Mouse (Mus musculus) thymus, adult 2 months (tissue): ENCODE measurements around the gene Naa11. TPM values are rescaled to one million over a fixed set of nuclear protein-coding genes. Genes with fewer than 3 reads are reported as not detected.

Experiments used
- DNase-seq: peaks from one replicate; pipeline ENCODE4 v3.0.0; 2021
- H3K27ac ChIP-seq: fragments of 200-500 bp; 2 replicates; pipeline ENCODE4 v1.5.1; 2012; ENCODE audit warnings: low read length, control low read depth; ENCODE audit not compliant: control insufficient read depth, insufficient read depth
- H3K27me3 ChIP-seq: fragments of 200-500 bp; 2 replicates; pipeline ENCODE4 v1.6.1; 2012; ENCODE audit warnings: mild to moderate bottlenecking, low read length, moderate library complexity, mixed read lengths; ENCODE audit not compliant: control insufficient read depth, insufficient read depth
- H3K36me3 ChIP-seq: fragments of 200-500 bp; 2 replicates; pipeline ENCODE4 v1.6.1; 2012; ENCODE audit warnings: mild to moderate bottlenecking, low read length, moderate library complexity; ENCODE audit not compliant: control insufficient read depth, insufficient read depth
- H3K4me1 ChIP-seq: fragments of 200-500 bp; replicated peaks from 2 replicates; pipeline ENCODE4 v1.6.1; 2012; ENCODE audit warnings: low read length; ENCODE audit not compliant: control insufficient read depth, insufficient read depth
- H3K4me3 ChIP-seq: fragments of 200-500 bp; 2 replicates; pipeline ENCODE4 v1.5.1; 2012; ENCODE audit warnings: mild to moderate bottlenecking, low read length, control low read depth, moderate library complexity; ENCODE audit not compliant: control insufficient read depth, insufficient read depth
- CTCF ChIP-seq: fragments of 200-500 bp; IDR thresholded peaks from 2 replicates; pipeline ENCODE4 v1.5.1; 2012; ENCODE audit warnings: mild to moderate bottlenecking, control low read depth, low read length, moderate library complexity, borderline replicate concordance; ENCODE audit not compliant: control insufficient read depth, poor library complexity, insufficient read depth; ENCODE audit errors: extremely low read depth
- POLR2A ChIP-seq: fragments of 200-500 bp; IDR thresholded peaks from 2 replicates; pipeline ENCODE4 v1.6.1; 2012; ENCODE audit warnings: mild to moderate bottlenecking, low read length, control low read depth, moderate library complexity; ENCODE audit not compliant: control insufficient read depth, poor library complexity, insufficient read depth; ENCODE audit errors: extremely low read depth
- WGBS: fragments of 180-500 bp; shearing (Covaris S2); methylation state at CpG from one replicate; pipeline ENCODE4 v1.1.7; 2018; 5-methylcytosine and 5-hydroxymethylcytosine counted together
- polyA plus RNA-seq: library from polyadenylated mRNA; depleted of rRNA; stranded (reverse); fragments of >200 nt; gene quantifications from 2 replicates; pipeline ENCODE4 v1.2.3, GENCODE M21; 2012; rRNA removed

The Naa11 gene
- polyA plus RNA-seq, result not detected in 2 replicates

- no peak within 1 kb of the TSS for H3K4me3 ChIP-seq
- TF ChIP-seq POLR2A (no peak), CTCF (no peak)
- H3K27ac ChIP-seq, result no peak within 1 kb of the TSS
- no peaks in the 10 kb centered on the region; the same call in 1 of the 2 replicates for H3K4me1 ChIP-seq
- H3K27me3 ChIP-seq, result no peaks in the 10 kb centered on the region
- no peaks in the 10 kb centered on the region for H3K36me3 ChIP-seq
- 97% methylated on average over 23 of the region's 23 CpGs for WGBS
- no peak for DNase-seq
Measured at GRCm38 (mm10) chr5:97392160-97392559, at the start of gene Naa11. Gene Naa11 (minus strand): TSS chr5:97392379.

DNA sequence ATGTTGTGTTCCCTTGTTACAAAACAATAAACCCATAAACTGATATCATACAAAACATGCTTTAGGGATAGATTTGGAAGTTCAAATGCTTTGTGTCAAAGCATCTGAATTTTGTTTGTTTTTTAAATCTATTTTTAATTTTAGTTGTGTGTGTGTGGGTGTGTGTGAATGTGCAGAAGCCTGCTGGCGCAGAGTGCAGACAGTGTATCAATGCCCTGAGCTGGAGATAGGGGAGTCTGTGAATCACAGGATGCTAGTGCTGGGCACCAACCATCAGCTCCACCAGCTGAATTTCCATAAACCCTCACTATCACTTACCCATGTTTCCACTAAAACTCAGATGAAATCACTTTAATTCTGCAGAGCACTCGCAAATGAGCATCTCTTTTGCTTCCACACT lies 40.3 kb upstream of the Naa11 start:
- no peaks in the 10 kb centered on the region for H3K4me1 ChIP-seq
- TF ChIP-seq CTCF, result no peak
- no peak for TF ChIP-seq POLR2A
- H3K27ac ChIP-seq, result no peak overlapping the region
- H3K4me3 ChIP-seq, result no peak overlapping the region
- H3K27me3 ChIP-seq, result no peaks in the 10 kb centered on the region
- no peaks in the 10 kb centered on the region for H3K36me3 ChIP-seq
- DNase-seq, result no peak
- 89% methylated on average over 2 of the region's 2 CpGs for WGBS

GRCm38 (mm10) chr5:97429976-97430375 lies 37.8 kb upstream of the Naa11 start:
- H3K4me3 ChIP-seq, result no peak overlapping the region
- TF ChIP-seq POLR2A (no peak), CTCF (no peak)
- H3K4me1 ChIP-seq, result no peaks in the 10 kb centered on the region
- no peaks in the 10 kb centered on the region for H3K27me3 ChIP-seq
- DNase-seq, result no peak
- 94% methylated on average over 9 of the region's 9 CpGs for WGBS
- H3K36me3 ChIP-seq, result no peaks in the 10 kb centered on the region
- no peak overlapping the region for H3K27ac ChIP-seq

- no peak for TF ChIP-seq POLR2A
- no peak for TF ChIP-seq CTCF
- no peak overlapping the region for H3K4me3 ChIP-seq
- no peaks in the 10 kb centered on the region for H3K4me1 ChIP-seq
- 85% methylated on average over 2 of the region's 2 CpGs for WGBS
- no peak overlapping the region for H3K27ac ChIP-seq
- no peak for DNase-seq
- H3K36me3 ChIP-seq, result no peaks in the 10 kb centered on the region
- no peaks in the 10 kb centered on the region for H3K27me3 ChIP-seq
Measured at GRCm38 (mm10) chr5:97421669-97422068, 29.5 kb upstream of the Naa11 start.

DNA sequence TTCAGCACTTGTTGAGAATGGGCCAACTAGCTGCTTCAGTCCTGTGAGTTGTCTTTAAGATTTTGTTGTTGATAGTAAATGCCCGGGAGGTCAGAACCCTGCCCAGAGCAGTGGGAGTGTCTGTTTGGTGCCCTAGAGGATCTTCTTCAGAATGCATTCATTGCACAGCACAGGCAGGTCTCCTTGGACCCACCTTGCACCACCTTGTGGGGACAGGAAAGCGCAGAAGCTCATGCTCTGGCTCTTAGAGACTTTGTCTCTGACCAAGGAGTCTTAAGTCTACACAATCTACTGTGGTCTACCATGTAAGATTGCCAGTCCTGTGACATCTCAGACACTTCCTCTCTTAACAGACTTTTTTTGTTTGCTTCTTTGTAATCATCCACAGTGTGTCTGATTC lies 25.0 kb upstream of the Naa11 start:
- H3K36me3 ChIP-seq, result no peaks in the 10 kb centered on the region
- H3K4me3 ChIP-seq, result no peak overlapping the region
- H3K27ac ChIP-seq, result no peak overlapping the region
- TF ChIP-seq POLR2A (no peak), CTCF (no peak)
- no peak for DNase-seq
- 67% methylated on average over 2 of the region's 2 CpGs for WGBS
- H3K27me3 ChIP-seq, result no peaks in the 10 kb centered on the region
- no peaks in the 10 kb centered on the region for H3K4me1 ChIP-seq

GRCm38 (mm10) chr5:97415837-97416236 lies 23.7 kb upstream of the Naa11 start:
- TF ChIP-seq POLR2A (no peak), CTCF (no peak)
- no peak for DNase-seq
- WGBS, result 88% methylated on average over 6 of the region's 6 CpGs
- Histone ChIP-seq H3K27me3 (no peaks in the 10 kb centered on the region), H3K27ac (no peak overlapping the region), H3K36me3 (no peaks in the 10 kb centered on the region), H3K4me3 (no peak overlapping the region), H3K4me1 (no peaks in the 10 kb centered on the region)

GRCm38 (mm10) chr5:97413716-97414115 lies 21.5 kb upstream of the Naa11 start:
- Histone ChIP-seq H3K27me3 (no peaks in the 10 kb centered on the region), H3K36me3 (no peaks in the 10 kb centered on the region), H3K4me3 (no peak overlapping the region), H3K27ac (no peak overlapping the region), H3K4me1 (no peaks in the 10 kb centered on the region)
- no peak for TF ChIP-seq CTCF
- TF ChIP-seq POLR2A, result no peak
- WGBS, result 96% methylated on average over 3 of the region's 3 CpGs
- DNase-seq, result no peak
